Mouse (Mus musculus) liver, embryonic 14.5 days (tissue): ENCODE measurements around the gene Mb. TPM values are rescaled to one million over a fixed set of nuclear protein-coding genes. Genes with fewer than 3 reads are reported as not detected.

Source experiments
- ATAC-seq: fragments of 200-750 bp; cut with Nextera tagmentation; 2 replicates; pipeline ENCODE4 v1.8.0; 2017; ENCODE audit warnings: moderate number of reproducible peaks, mild to moderate bottlenecking, moderate library complexity; ENCODE audit not compliant: insufficient read depth
- DNase-seq, 3 experiments: peaks; one replicate each; pipeline ENCODE4 v3.0.0-alpha.2; 2012 to 2013; ENCODE audit warnings: low read depth in 3 of 3, low spot score in 3 of 3
- H3K27ac ChIP-seq: fragments of 300-500 bp; sonication (generic); 2 replicates; pipeline ENCODE4 v1.5.1; 2014; ENCODE audit warnings: moderate library complexity, mild to moderate bottlenecking, control low read depth, inconsistent platforms
- H3K27me3 ChIP-seq: fragments of 300-500 bp; sonication (generic); 2 replicates; pipeline ENCODE4 v1.6.1; 2014; ENCODE audit warnings: mild to moderate bottlenecking, low read length, moderate library complexity; ENCODE audit not compliant: control insufficient read depth, insufficient read depth
- H3K36me3 ChIP-seq: fragments of 300-500 bp; sonication (generic); replicated peaks from 2 replicates; pipeline ENCODE4 v1.6.1; 2014; ENCODE audit warnings: low read depth; ENCODE audit not compliant: control insufficient read depth, insufficient read depth
- H3K4me1 ChIP-seq, 2 experiments: fragments of 200-500 bp in 1 of 2; fragments of 300-500 bp in 1 of 2; sonication (generic) in 1 of 2; replicated peaks; 2 replicates each; pipeline ENCODE4 v1.6.1; 2012 to 2014; ENCODE audit warnings: antibody characterized with exemption in 1 of 2, inconsistent platforms in 1 of 2, low read length in 1 of 2; ENCODE audit not compliant: control insufficient read depth in 2 of 2, insufficient read depth in 2 of 2
- H3K4me2 ChIP-seq: fragments of 300-500 bp; sonication (generic); 2 replicates; pipeline ENCODE4 v1.6.1; 2014; ENCODE audit warnings: low read depth, mild to moderate bottlenecking, control low read depth, moderate library complexity
- H3K4me3 ChIP-seq, 2 experiments: fragments of 200-500 bp in 1 of 2; fragments of 300-500 bp in 1 of 2; sonication (generic) in 1 of 2; 2 replicates each; pipeline ENCODE4 v1.5.1; 2012 to 2014; ENCODE audit warnings: low read depth in 2 of 2, low read length in 2 of 2, mild to moderate bottlenecking in 2 of 2, control low read depth in 1 of 2, inconsistent platforms in 1 of 2, moderate library complexity in 1 of 2; ENCODE audit not compliant: insufficient read depth in 1 of 2
- H3K9ac ChIP-seq: fragments of 300-500 bp; sonication (generic); replicated peaks from 2 replicates; pipeline ENCODE4 v1.6.1; 2014; ENCODE audit warnings: mild to moderate bottlenecking, control low read depth, moderate library complexity
- H3K9me3 ChIP-seq: fragments of 300-500 bp; sonication (generic); 2 replicates; pipeline ENCODE4 v1.6.1; 2016; ENCODE audit warnings: low read length, mixed read lengths; ENCODE audit not compliant: control insufficient read depth
- CTCF ChIP-seq: IDR thresholded peaks from 2 replicates; pipeline ENCODE4 v1.5.1; 2016; ENCODE audit warnings: antibody characterized with exemption, low read depth, control low read depth
- EP300 ChIP-seq: IDR thresholded peaks from 2 replicates; pipeline ENCODE4 v1.6.1; 2016; ENCODE audit warnings: antibody characterized with exemption, low read depth
- WGBS: fragments of 180-500 bp; shearing (Covaris S2); extraction: QIAGEN DNeasy Blood & Tissue Kit; methylation state at CpG from one replicate; pipeline ENCODE4 v1.1.7; 2014; ENCODE audit not compliant: insufficient replicate concordance; 5-methylcytosine and 5-hydroxymethylcytosine counted together
- polyA plus RNA-seq, 2 experiments: library from polyadenylated mRNA; depleted of rRNA in 1 of 2; stranded (reverse) in 1 of 2; unstranded in 1 of 2; fragments of >200 nt; fragmentation: Nextera tagmentation in 1 of 2; extraction: Ambion mirVana in 1 of 2; gene quantifications; 2 replicates each; pipeline versions ENCODE4 v1.2.1 to v1.2.3; 2012 to 2014

The Mb gene
- polyA plus RNA-seq, 2 experiments, result 0.04 TPM; not detected in 1

GRCm38 (mm10) chr15:77013753-77014241 lies 36.7 kb downstream of the Mb start:
- H3K4me2 ChIP-seq, result no peak overlapping the region
- no peak for TF ChIP-seq CTCF
- no peak for TF ChIP-seq EP300
- no peak overlapping the region for H3K9ac ChIP-seq
- 41% methylated on average over 15 of the region's 15 CpGs for WGBS
- ATAC-seq (no peak), DNase-seq (no peak)
- H3K4me3 ChIP-seq, result no peak overlapping the region
- no peaks in the 10 kb centered on the region for H3K27me3 ChIP-seq
- no peaks in the 10 kb centered on the region for H3K9me3 ChIP-seq
- H3K36me3 ChIP-seq, result no peaks in the 10 kb centered on the region
- H3K4me1 ChIP-seq, result no peaks in the 10 kb centered on the region
- H3K27ac ChIP-seq, result no peak overlapping the region

GRCm38 (mm10) chr15:77008851-77009250 lies 41.6 kb downstream of the Mb start:
- WGBS, result 68% methylated on average over 6 of the region's 6 CpGs
- DNase-seq (no peak), ATAC-seq (no peak)

GRCm38 (mm10) chr15:77003868-77004215 lies 46.6 kb downstream of the Mb start:
- 23% methylated on average over 3 of the region's 3 CpGs for WGBS
- H3K27ac ChIP-seq, result no peak overlapping the region
- no peaks in the 10 kb centered on the region for H3K4me1 ChIP-seq
- no peaks in the 10 kb centered on the region for H3K36me3 ChIP-seq
- no peaks in the 10 kb centered on the region for H3K27me3 ChIP-seq
- ATAC-seq, result no peak
- TF ChIP-seq CTCF (peak; percentile 78), EP300 (no peak)
- no peak overlapping the region for H3K4me3 ChIP-seq
- DNase-seq, result no peak
- no peaks in the 10 kb centered on the region for H3K9me3 ChIP-seq
- H3K4me2 ChIP-seq, result no peak overlapping the region
- no peak overlapping the region for H3K9ac ChIP-seq

More at GRCm38 (mm10) chr15:77008851-77009250, 41.6 kb downstream of the Mb start:
- Histone ChIP-seq H3K4me3 (no peak overlapping the region), H3K36me3 (no peaks in the 10 kb centered on the region), H3K4me2 (no peak overlapping the region), H3K9ac (no peak overlapping the region), H3K9me3 (no peaks in the 10 kb centered on the region), H3K27ac (no peak overlapping the region), H3K4me1 (no peaks in the 10 kb centered on the region), H3K27me3 (no peaks in the 10 kb centered on the region)
- no peak for TF ChIP-seq EP300
- TF ChIP-seq CTCF, result 0 out of 2 replicates have a peak, but pooled peaks have one; percentile 2

GRCm38 (mm10) chr15:77003173-77003867 lies 47.1 kb downstream of the Mb start:
- Histone ChIP-seq H3K27me3 (no peaks in the 10 kb centered on the region), H3K4me1 (no peaks in the 10 kb centered on the region), H3K4me2 (no peak overlapping the region), H3K9me3 (no peaks in the 10 kb centered on the region), H3K27ac (no peak overlapping the region), H3K36me3 (no peaks in the 10 kb centered on the region), H3K9ac (no peak overlapping the region), H3K4me3 (no peak overlapping the region)
- TF ChIP-seq EP300, result no peak
- ATAC-seq, result no peak
- DNase-seq, result no peak
- WGBS, result 59% methylated on average over 3 of the region's 3 CpGs

- H3K4me3 ChIP-seq, result no peak overlapping the region
- H3K27ac ChIP-seq, result no peak overlapping the region
- H3K4me2 ChIP-seq, result no peak overlapping the region
- H3K36me3 ChIP-seq, result no peaks in the 10 kb centered on the region
- no peaks in the 10 kb centered on the region for H3K9me3 ChIP-seq
- ATAC-seq, result no peak
- WGBS, result 46% methylated on average over 21 of the region's 21 CpGs
- no peak for DNase-seq
- H3K27me3 ChIP-seq, result no peaks in the 10 kb centered on the region
- no peak overlapping the region for H3K9ac ChIP-seq
- no peaks in the 10 kb centered on the region for H3K4me1 ChIP-seq
- TF ChIP-seq EP300 (no peak), CTCF (no peak)
Observed at GRCm38 (mm10) chr15:76998878-76999588, 51.4 kb downstream of the Mb start.
